Mouse (Mus musculus) adrenal gland, adult 8-10 months (tissue): ENCODE results near the gene Mtr. TPM values are rescaled to one million over a fixed set of nuclear protein-coding genes. Genes with fewer than 3 reads are reported as not detected.
"Not testable (repeated sequence)": the region's sequence is repeated elsewhere in the genome, so short reads cannot be mapped to it uniquely, and the experiment has no call there.

Experiments
- DNase-seq: peaks from one replicate; pipeline ENCODE4 v3.0.0; 2022
- total RNA-seq, 4 experiments: library from RNA; stranded (reverse); gene quantifications; 2 replicates each; pipeline ENCODE4 v1.2.4; 2022

The Mtr gene
- total RNA-seq, 4 experiments from 2014 or later = 23.9 to 31.1 (median 29.8) TPM

DNA sequence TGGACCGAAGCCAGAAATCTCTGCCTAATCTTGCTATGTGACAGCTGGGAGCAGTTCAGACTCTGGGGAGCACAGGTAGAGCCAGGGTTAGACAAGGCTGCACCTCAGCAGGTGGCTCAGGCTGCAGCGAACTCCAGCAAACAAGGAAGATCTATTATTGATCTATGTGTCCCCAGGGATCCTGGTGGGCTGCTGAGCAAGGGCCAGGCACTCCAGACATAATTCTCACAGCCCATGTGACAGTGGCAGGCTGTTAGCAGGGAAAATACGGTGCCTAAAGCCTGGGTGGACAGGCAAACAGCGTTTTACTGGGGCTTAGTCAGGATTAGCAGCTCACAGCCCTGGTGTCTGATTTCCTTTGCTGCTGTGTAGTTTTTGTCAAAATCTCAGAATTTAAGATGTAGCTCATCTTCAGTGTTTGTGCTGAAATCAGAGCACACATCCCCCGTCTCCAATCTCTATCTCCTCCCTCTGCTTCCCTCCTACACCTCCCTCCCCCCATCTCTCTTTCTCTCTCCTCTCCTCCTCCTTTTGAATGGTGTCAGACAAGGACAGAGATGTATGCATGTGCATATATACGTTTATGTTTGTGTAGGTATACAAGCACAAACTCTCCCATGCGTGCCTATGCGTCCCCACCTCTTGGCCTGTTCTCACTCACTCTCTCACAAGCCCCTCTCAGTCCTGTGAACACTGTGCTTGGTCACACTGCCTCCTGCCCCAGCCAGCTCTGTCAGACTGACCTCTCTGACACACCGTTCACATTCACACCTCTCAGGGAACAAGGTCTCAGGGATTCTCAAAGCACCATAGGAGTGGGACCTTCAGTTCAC lies 98.4 kb downstream of the Mtr start:
- no peak for DNase-seq

DNA sequence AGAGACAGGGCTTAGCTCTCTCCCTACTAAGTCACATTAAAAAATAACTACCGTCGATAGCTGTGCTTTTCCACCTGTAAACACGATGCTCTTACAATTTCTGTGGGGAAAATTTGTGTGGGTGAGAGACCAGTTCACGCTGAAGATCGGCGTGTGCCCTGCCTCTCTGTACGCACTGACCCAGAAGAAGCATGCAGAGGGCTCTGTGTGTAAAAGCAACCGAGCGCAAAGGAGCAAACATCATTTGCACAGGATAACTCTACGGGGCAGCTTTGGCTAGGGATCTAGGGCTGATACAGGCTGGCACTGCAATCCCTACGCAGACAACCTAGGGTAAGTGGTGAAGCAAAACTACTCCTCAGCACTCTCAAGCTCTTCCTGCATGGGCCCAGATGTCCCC lies 104.0 kb downstream of the Mtr start:
- no peak for DNase-seq

DNA sequence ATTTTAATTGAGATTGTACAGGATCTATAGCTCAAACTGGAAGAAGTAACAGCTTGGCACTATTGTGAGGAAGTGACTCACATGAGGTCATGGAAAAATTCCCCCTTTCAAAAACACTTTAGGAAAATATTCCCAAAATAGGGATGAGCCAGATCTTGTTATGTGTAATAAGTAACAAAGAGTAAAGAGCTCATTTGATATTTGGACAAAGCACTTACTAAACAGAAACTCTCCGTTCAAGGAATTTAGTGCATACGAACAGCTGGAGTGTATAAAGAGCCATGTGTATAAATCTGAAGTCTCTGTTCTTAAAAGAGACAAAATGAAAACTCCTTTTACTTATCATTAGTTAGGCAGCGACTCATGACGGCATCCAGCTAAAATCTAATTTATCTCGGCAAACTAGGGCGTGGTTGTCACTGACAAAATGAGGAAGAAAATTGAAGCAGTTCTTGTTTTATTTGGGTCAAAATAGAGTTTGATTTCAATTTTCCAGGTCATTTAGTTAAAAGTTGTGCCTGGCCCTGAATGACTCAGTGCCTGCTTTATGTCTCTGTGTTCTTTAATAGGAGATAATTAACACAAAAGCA lies 110.9 kb downstream of the Mtr start:
- DNase-seq = no peak

DNA sequence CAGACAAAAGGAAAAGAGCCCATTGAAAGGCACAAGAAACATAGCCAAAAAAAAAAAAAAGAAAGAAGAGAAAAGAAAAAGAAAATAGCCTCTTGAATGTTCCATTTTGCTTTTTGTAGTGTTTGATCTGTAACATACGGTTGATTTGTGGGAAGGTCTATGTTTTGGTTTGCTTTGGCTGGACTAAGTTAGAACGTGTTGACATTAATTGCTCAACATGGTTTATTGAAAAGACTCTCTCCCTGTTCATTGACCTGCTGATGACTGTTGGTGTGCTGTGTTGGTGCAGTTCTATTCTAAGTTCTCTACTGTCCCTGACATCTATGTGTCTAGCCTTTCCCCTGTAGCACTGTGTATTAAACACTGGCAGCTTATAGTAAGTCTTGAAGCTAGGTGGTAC lies 111.5 kb downstream of the Mtr start:
- DNase-seq = no peak

DNA sequence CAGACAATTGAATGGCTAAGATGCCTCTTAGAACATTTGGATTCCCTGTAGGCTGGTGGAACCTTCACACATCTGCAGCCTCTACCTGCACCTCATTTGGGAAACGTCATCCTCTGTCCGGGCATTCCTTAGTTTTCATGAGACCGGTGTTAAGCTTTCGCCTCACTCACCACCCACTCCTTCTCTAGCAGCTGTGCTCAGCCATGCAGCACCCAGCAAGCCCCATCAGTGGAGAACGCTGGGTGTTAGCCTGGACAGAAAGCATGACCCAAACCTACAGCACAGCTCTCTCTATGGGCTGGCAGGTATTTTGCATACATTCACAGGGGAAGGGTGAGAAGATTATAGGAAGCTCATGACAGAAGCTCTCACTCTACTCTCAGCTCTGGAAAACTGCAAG lies 114.6 kb downstream of the Mtr start:
- DNase-seq = no peak

DNA sequence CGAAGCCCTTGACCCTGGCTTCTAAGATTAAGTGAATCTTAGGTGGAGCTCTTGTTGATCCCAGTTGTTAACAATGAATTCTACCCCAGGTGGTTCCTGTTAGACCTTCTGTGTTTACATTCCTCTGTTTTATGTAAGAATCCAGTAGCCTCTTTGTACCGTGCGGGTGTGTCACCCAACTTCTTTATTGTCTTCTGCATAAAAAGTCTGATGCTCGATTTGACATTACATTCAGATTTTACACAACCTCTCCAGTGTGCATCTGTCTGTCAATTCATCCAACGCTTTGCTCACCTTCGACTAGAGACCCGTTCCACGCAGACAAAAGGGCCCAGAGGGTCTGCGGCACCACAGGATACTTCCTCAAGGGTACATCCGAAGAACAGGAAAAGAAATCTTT lies 121.5 kb downstream of the Mtr start:
- DNase-seq = not testable (repeated sequence)

DNA sequence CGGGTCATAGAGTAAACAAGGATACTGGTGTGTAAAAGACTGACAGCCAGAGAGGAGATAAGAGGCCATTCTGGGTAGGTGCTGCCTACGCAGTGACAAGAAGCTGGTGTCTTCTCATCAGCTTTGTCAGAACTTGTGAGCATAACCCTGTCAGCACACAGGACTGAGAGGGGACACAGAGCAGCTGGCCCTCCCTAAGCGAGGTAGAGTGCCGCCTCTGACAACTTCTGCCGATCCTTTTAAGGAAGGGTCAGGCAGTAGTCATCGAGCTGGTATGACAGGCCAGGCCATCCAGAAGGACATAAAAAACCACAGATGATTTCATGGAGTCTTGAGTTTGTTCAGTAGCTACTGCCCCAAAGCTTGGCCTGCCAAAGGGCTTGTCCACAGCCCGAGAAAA lies 124.4 kb downstream of the Mtr start:
- no peak for DNase-seq

Other genes starting within 250 kb of the Mtr start
- gene Ryr2, start 151.2 kb downstream of the Mtr start, total RNA-seq = 10 to 100 TPM; 12.9 to 33.9 (median 20.0) TPM
- 1 to 10 TPM in 3 of 4 experiments, under 1 TPM in 1; 0.45 to 2.4 (median 1.7) TPM for gene Actn2, start 82.6 kb upstream of the Mtr start, total RNA-seq
- gene Heatr1, start 136.9 kb upstream of the Mtr start, total RNA-seq = 10 to 100 TPM; 33.3 to 45.0 (median 35.6) TPM
- gene Lgals8, start 206.8 kb upstream of the Mtr start, total RNA-seq = 100 to 1,000 TPM in 2 of 4 experiments, 10 to 100 TPM in 2; 74.5 to 127 (median 102) TPM